Mouse (Mus musculus): Measurements from ENCODE around the gene Pnpt1. TPM values are rescaled to one million over a fixed set of nuclear protein-coding genes. Genes with fewer than 3 reads are reported as not detected.

The Pnpt1 gene
- total RNA-seq, 2 experiments from 2014 or later, result 14.3 to 15.8 TPM

Other genes with a start within 250 kb of the Pnpt1 start
- 10 to 100 TPM; 22.1 to 26.9 TPM for gene Ppp4r3b, start 42.1 kb downstream of the Pnpt1 start, total RNA-seq (2021)
- 1 to 10 TPM; 8.0 to 8.8 TPM for gene Cfap36, start 116.7 kb downstream of the Pnpt1 start, total RNA-seq (2021)
- gene Ccdc88a, start 242.9 kb downstream of the Pnpt1 start, total RNA-seq (2021), result 1 to 10 TPM; 3.0 to 3.4 TPM

Data from gastrocnemius, postnatal 36 days (tissue).